Mouse (Mus musculus): ENCODE measurements at regions not wholly inside any gene's neighbourhood (a gene's known extent, or its start where the extent isn't known, plus 50 kb on each side); places are given as distances from the start of the nearest gene placed in this dataset.

DNA sequence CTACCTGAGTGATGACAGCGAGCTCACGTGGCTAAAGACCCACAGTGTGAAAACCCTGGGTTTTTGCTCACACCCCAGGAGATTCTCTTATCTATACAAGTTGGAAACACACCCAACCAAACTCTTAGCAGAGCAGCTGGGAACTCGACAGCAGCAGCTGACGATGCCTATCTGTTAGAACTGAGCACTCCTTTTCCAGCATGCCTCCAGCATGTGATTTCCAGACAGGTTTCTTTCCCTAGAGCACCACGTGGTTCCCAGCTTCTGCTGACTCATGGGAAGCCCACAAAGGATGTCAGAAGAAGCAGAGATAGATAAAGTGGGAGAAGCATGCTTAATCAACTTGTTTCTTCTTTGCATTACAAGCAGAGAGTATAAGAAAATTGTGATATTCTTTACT lies 194.5 kb downstream of the Gpam start:
- no peak for TF ChIP-seq EP300 (optimal IDR thresholded peaks at IDR 0.05)
- no peak for TF ChIP-seq CTCF (IDR thresholded peaks at IDR 0.05; ENCODE audit: low read depth)

Data from stomach, postnatal 0 days (tissue).